In the genomic region with DNA sequence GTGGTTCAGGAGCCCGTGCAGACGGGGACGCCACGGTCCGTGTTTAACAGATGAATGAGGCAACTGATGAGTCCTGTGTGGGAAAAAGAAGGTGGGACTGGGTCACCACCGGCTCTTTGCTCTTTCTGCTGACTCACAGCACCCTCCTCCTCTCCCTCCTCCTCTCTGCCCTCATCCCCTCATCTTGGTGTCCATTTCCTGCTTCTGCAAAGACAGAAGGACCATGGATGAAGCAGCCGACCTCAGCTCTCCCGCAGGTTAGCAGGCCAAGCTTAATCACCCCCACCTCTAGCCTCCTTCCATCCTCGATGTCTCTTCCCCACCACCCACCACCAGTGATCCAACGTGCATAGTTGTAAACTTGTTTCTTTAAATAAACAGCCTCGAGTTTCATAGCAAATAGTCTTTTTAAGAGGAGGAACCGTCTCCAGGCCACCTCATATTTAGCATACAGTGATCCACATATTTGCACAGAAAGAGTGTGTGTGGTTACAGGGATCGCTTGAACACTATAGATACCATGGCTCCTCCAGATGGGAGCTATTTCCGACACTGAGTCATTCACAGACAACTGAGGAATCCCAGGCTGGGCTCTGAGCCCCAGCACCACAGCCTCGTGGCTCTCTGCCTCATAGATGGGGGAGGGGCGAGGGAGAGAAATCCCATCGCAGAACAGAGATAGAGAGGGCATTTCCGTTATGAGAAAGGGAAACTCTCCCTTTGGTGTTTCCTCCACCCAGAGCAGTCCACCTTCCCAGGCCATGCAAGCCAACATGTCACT, we compare ENCODE assay signal across 8 mouse cellular contexts. TPM values are rescaled to one million over a fixed set of nuclear protein-coding genes. Genes with fewer than 3 reads are reported as not detected.
DNase-seq lines count a peak whose midpoint lies in the region; ATAC-seq lines count a peak whose summit lies in the region.

No protein-coding gene starts in this region.

- 79% methylated on average over 18 of the region's 18 CpGs for WGBS in hindbrain, embryonic 16.5 days

- peaks cover 16% of the 10 kb centered on the region for H3K4me1 ChIP-seq in hindbrain, embryonic 16.5 days (ENCODE audit: control insufficient read depth, insufficient read depth, low read depth, low read length)

- no peak overlapping the region for H3K27ac ChIP-seq in hindbrain, embryonic 16.5 days (ENCODE audit: low read depth, low read length)

- H3K9ac ChIP-seq in hindbrain, embryonic 16.5 days (ENCODE audit: low read depth, low read length) = no peak overlapping the region

- no peaks in the 10 kb centered on the region for H3K27me3 ChIP-seq in hindbrain, embryonic 16.5 days (replicated peaks; ENCODE audit: control insufficient read depth, insufficient read depth, low read length)

- peak; percentile 60 for DNase-seq in cerebellum, adult 9-11 months
- no peak for DNase-seq in cerebellum, adult 11 months
- DNase-seq in 3T3-L1 (ENCODE audit: low read depth, low spot score) = peak; percentile 96
- DNase-seq in gastrocnemius, postnatal 25 days = peak; percentile 36
- DNase-seq in layer of hippocampus, adult 8-10 months (ENCODE audit: low spot score in 2 of 2) = peak; percentile 67 to 69
- peak; percentile 73 for DNase-seq in right cerebral cortex, postnatal 14 days
- no peak for DNase-seq in thymus, postnatal 14 days

- H3K4me2 ChIP-seq in hindbrain, embryonic 16.5 days (ENCODE audit: low read length) = no peak overlapping the region

- ATAC-seq in hindbrain, embryonic 16.5 days = no peak

- peaks cover 2% of the 10 kb centered on the region for H3K36me3 ChIP-seq in hindbrain, embryonic 16.5 days (ENCODE audit: control insufficient read depth, insufficient read depth, low read length)

- no peaks in the 10 kb centered on the region for H3K9me3 ChIP-seq in hindbrain, embryonic 16.5 days (ENCODE audit: control insufficient read depth, low read length)

- no peak overlapping the region for H3K4me3 ChIP-seq in hindbrain, embryonic 16.5 days (ENCODE audit: low read length)

RNA-seq across cellular contexts. Expression of a gene that starts 58.6 kb away (rescaled TPM):
- 1 to 10 TPM; 1.3 to 1.7 TPM for total RNA-seq in gastrocnemius, postnatal 25 days (2021)
- total RNA-seq in layer of hippocampus, adult 8-10 months (2022) = 100 to 1,000 TPM; 865 to 892 (median 878) TPM
- 36.6 and 41.9 TPM in 2 replicates for polyA plus RNA-seq in hindbrain, embryonic 16.5 days (2015; fragmentation: Nextera tagmentation; extraction: Ambion mirVana)

Comparison
In these comparisons a context has a peak if more than half of its experiments do, and no peak if none do; other contexts are left out.
1. DNase-seq: peak in cerebellum, adult 9-11 months (single experiment), 3T3-L1 (single experiment), gastrocnemius, postnatal 25 days (single experiment), layer of hippocampus, adult 8-10 months (2 of 2) and right cerebral cortex, postnatal 14 days (single experiment); none in cerebellum, adult 11 months (single experiment) and thymus, postnatal 14 days (single experiment).
2. RNA of a gene that starts 58.6 kb away (total RNA-seq): 865 to 892 TPM in layer of hippocampus, adult 8-10 months; 1.3 to 1.7 TPM in gastrocnemius, postnatal 25 days; every median in the first group is over 100 times any median in the second.